Mouse (Mus musculus) testis, adult 2 months (tissue): ENCODE results near the gene Slc12a4.

Experiments
- CTCF ChIP-seq: fragments of 200-500 bp; IDR thresholded peaks from 2 replicates; pipeline ENCODE4 v1.5.1; 2012; ENCODE audit warnings: low read depth, mild to moderate bottlenecking, inconsistent platforms, low read length, moderate library complexity; ENCODE audit not compliant: control insufficient read depth, insufficient read depth, insufficient replicate concordance
- POLR2A ChIP-seq: fragments of 200-500 bp; IDR thresholded peaks from 2 replicates; pipeline ENCODE4 v1.6.1; 2012; ENCODE audit warnings: low read depth, mild to moderate bottlenecking, inconsistent platforms, low read length, moderate library complexity; ENCODE audit not compliant: control insufficient read depth

DNA sequence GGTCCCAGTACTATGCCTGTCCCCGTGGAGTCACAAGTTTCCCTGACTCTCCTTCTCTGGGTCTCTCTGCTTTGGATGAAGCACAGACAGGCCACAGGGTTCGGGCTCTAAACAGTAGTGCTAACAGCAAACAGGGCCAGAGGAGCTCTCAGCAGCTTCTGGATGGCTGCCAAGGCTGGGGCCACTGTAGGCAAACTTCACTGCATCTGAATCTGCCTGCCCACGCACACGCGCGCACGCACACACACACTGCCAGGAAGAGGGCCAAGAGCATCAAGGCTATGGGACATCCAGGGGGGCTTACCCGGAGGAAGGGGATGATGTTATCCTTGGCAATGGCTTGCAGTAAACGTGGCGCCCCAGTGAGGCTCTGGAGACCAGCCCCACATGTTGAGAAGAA lies 16.5 kb downstream of the Slc12a4 start:
- TF ChIP-seq CTCF (no peak), POLR2A (no peak)
